Comparison of ENCODE assay signal across 9 mouse cellular contexts in the genomic region with DNA sequence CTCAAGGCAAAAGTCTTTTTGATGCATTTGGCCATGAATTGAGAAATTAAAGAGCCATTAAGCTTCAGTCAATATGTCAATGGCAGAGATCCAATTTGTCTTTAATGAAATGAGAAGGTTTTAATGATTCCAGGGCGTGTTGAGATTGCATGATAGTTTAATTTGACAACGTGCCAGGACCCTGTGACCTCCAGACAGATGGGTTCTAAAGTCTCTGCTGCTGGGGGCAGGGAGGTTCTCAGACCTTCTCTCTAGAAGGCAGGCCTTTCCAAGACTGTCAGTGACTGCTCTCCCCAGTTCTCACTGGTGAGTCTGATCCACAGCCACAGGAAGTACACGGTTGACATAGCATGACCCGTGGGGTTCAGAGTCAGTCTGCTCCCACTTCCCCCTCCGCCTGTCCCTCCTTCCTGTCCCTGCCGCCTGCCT.
A peak's percentile ranks its signal among the peaks of the same experiment; 100 is the strongest.
DNase-seq lines count a peak whose midpoint lies in the region; ATAC-seq and TF ChIP-seq lines count a peak whose summit lies in the region.
"Had no signal": no experiment of that assay in that cellular context is flagged by ENCODE, and none has a peak within 500 bp of the region (broad histone marks: within the 10 kb centered on the region; RNA-seq: fewer than 3 reads in every experiment).

No protein-coding gene starts in this region.

- H3K27me3 ChIP-seq in liver, postnatal 0 days (ENCODE audit: insufficient read depth, low read length): no peaks in the 10 kb centered on the region
- H3K27me3 ChIP-seq in liver, embryonic 12.5 days (replicated peaks): no peaks in the 10 kb centered on the region
- no peaks in the 10 kb centered on the region for H3K27me3 ChIP-seq in kidney, embryonic 15.5 days

- H3K27ac ChIP-seq in liver, postnatal 0 days (ENCODE audit: low read depth): no peak overlapping the region
- no peak overlapping the region for H3K27ac ChIP-seq in liver, embryonic 12.5 days
- peak overlapping the region; percentile 18; the same call in 1 of the 2 replicates for H3K27ac ChIP-seq in kidney, embryonic 15.5 days

- no peaks in the 10 kb centered on the region for H3K9me3 ChIP-seq in liver, postnatal 0 days (ENCODE audit: low read length)
- H3K9me3 ChIP-seq in liver, embryonic 12.5 days (replicated peaks): no peaks in the 10 kb centered on the region
- H3K9me3 ChIP-seq in kidney, embryonic 15.5 days (replicated peaks): no peaks in the 10 kb centered on the region

- no peak for TF ChIP-seq CTCF in liver, postnatal 0 days (IDR thresholded peaks at IDR 0.05; ENCODE audit: low read depth)

- H3K9ac ChIP-seq in liver, postnatal 0 days (replicated peaks): no peak overlapping the region
- no peak overlapping the region for H3K9ac ChIP-seq in liver, embryonic 12.5 days
- H3K9ac ChIP-seq in kidney, embryonic 15.5 days: no peak overlapping the region

- no peaks in the 10 kb centered on the region for H3K36me3 ChIP-seq in liver, postnatal 0 days (replicated peaks; ENCODE audit: insufficient read depth, low read length)
- H3K36me3 ChIP-seq in liver, embryonic 12.5 days: no peaks in the 10 kb centered on the region
- no peaks in the 10 kb centered on the region for H3K36me3 ChIP-seq in kidney, embryonic 15.5 days

- ATAC-seq in liver, postnatal 0 days: no peak
- ATAC-seq in liver, embryonic 12.5 days: no peak
- ATAC-seq in kidney, embryonic 15.5 days (replicated peaks; ENCODE audit: low FRiP score): no peak; the same call in 1 of the 2 replicates
- ATAC-seq: midbrain, embryonic 16.5 days had no signal

- H3K4me3 ChIP-seq in liver, postnatal 0 days (ENCODE audit: low read depth, low read length): no peak overlapping the region
- H3K4me3 ChIP-seq in liver, embryonic 12.5 days: no peak overlapping the region
- H3K4me3 ChIP-seq in kidney, embryonic 15.5 days (replicated peaks): no peak overlapping the region

- H3K4me1 ChIP-seq in liver, postnatal 0 days (ENCODE audit: insufficient read depth): peaks cover 24% of the 10 kb centered on the region
- peaks cover 22% of the 10 kb centered on the region; the same call in 1 of the 2 replicates for H3K4me1 ChIP-seq in liver, embryonic 12.5 days
- peaks cover 47% of the 10 kb centered on the region for H3K4me1 ChIP-seq in kidney, embryonic 15.5 days

- TF ChIP-seq EP300 in liver, postnatal 0 days (IDR thresholded peaks at IDR 0.05; ENCODE audit: low read depth): no peak

- no peak overlapping the region for H3K4me2 ChIP-seq in liver, postnatal 0 days (ENCODE audit: low read depth, low read length)
- H3K4me2 ChIP-seq in liver, embryonic 12.5 days: no peak overlapping the region
- no peak overlapping the region for H3K4me2 ChIP-seq in kidney, embryonic 15.5 days

- WGBS in liver, postnatal 0 days (ENCODE audit: insufficient replicate concordance): 35% methylated on average over 6 of the region's 6 CpGs
- 39% methylated on average over 6 of the region's 6 CpGs for WGBS in liver, embryonic 12.5 days (ENCODE audit: insufficient replicate concordance)
- 28% methylated on average over 6 of the region's 6 CpGs for WGBS in kidney, embryonic 15.5 days

- DNase-seq in embryo, embryonic 11 days: peak; percentile 21
- no peak for DNase-seq in embryo, embryonic 9.5 days (ENCODE audit: extremely low spot score)
- DNase-seq in liver, postnatal 0 days: peak; percentile 31
- peak; percentile 4 to 6 for DNase-seq in monocyte, adult 2 months (ENCODE audit: low read depth in 1 of 2, low spot score in 2 of 2)
- DNase-seq in urinary bladder, postnatal 36 days (ENCODE audit: low spot score in 2 of 2): no peak
- no peak for DNase-seq in retina, embryonic 14.5 days (ENCODE audit: low spot score)

Comparison
In these comparisons a context has a peak if more than half of its experiments do, and no peak if none do; other contexts are left out.
1. DNase-seq: peak in embryo, embryonic 11 days (single experiment), liver, postnatal 0 days (single experiment) and monocyte, adult 2 months (2 of 2); none in embryo, embryonic 9.5 days (single experiment), urinary bladder, postnatal 36 days (0 of 2) and retina, embryonic 14.5 days (single experiment).